Mouse (Mus musculus) heart, adult 2 months (tissue): ENCODE data around the gene Akap6. TPM values are rescaled to one million over a fixed set of nuclear protein-coding genes. Genes with fewer than 3 reads are reported as not detected.

Experiments used
- DNase-seq, 2 experiments: peaks; one replicate each; pipeline ENCODE4 v3.0.0; 2021
- H3K27ac ChIP-seq: fragments of 200-600 bp; 2 replicates; pipeline ENCODE4 v1.8.1; 2022
- H3K27me3 ChIP-seq: fragments of 200-500 bp; 2 replicates; pipeline ENCODE4 v1.6.1; 2012; ENCODE audit warnings: mild to moderate bottlenecking, low read length, inconsistent platforms, mixed read lengths; ENCODE audit not compliant: control insufficient read depth, insufficient read depth
- H3K36me3 ChIP-seq: fragments of 200-500 bp; 2 replicates; pipeline ENCODE4 v1.6.1; 2012; ENCODE audit warnings: low read length, inconsistent platforms; ENCODE audit not compliant: control insufficient read depth, insufficient read depth
- H3K4me1 ChIP-seq: fragments of 200-500 bp; 2 replicates; pipeline ENCODE4 v1.6.1; 2011; ENCODE audit warnings: low read length; ENCODE audit not compliant: control insufficient read depth, insufficient read depth
- H3K4me3 ChIP-seq: fragments of 200-600 bp; 2 replicates; pipeline ENCODE4 v1.8.1; 2022
- H3K79me2 ChIP-seq: fragments of 200-500 bp; replicated peaks from 2 replicates; pipeline ENCODE4 v1.6.1; 2012; ENCODE audit warnings: mild to moderate bottlenecking, inconsistent platforms, low read length, moderate library complexity, mixed read lengths; ENCODE audit not compliant: control insufficient read depth, insufficient read depth
- H3K9ac ChIP-seq: fragments of 200-500 bp; 2 replicates; pipeline ENCODE4 v1.6.1; 2012; ENCODE audit warnings: low read depth, mild to moderate bottlenecking, control low read depth, inconsistent platforms, low read length, mixed read lengths
- CTCF ChIP-seq: fragments of 200-600 bp; IDR thresholded peaks from 2 replicates; pipeline ENCODE4 v1.8.1; 2022; ENCODE audit warnings: antibody characterized with exemption, mild to moderate bottlenecking, moderate library complexity
- EP300 ChIP-seq: fragments of 200-500 bp; IDR thresholded peaks from 2 replicates; pipeline ENCODE4 v1.6.1; 2011; ENCODE audit warnings: low read depth, low read length, control low read depth; ENCODE audit not compliant: insufficient read depth
- POLR2A ChIP-seq: fragments of 200-500 bp; IDR thresholded peaks from 2 replicates; pipeline ENCODE4 v1.6.1; 2011; ENCODE audit warnings: mild to moderate bottlenecking, low read depth, low read length, control low read depth; ENCODE audit not compliant: insufficient read depth
- WGBS: fragments of 180-500 bp; shearing (Covaris S2); methylation state at CpG from one replicate; pipeline ENCODE4 v1.1.7; 2018; 5-methylcytosine and 5-hydroxymethylcytosine counted together
- intact Hi-C: fragments of 180-260 bp; cut with DNase I; formaldehyde crosslinking; loops from one replicate; pipeline ENCODE4 v1.15.1; 2025
- polyA plus RNA-seq: library from polyadenylated mRNA; depleted of rRNA; stranded (reverse); fragments of >200 nt; gene quantifications from 2 replicates; pipeline ENCODE4 v1.2.3, GENCODE M21; 2012
- total RNA-seq, 2 experiments: library from RNA; stranded (reverse); gene quantifications; 2 replicates each; pipeline ENCODE4 v1.2.3; 2021

Akap6 gene
- total and polyA plus RNA-seq, 3 experiments: 14.1 to 100 (median 94.6) TPM

DNA sequence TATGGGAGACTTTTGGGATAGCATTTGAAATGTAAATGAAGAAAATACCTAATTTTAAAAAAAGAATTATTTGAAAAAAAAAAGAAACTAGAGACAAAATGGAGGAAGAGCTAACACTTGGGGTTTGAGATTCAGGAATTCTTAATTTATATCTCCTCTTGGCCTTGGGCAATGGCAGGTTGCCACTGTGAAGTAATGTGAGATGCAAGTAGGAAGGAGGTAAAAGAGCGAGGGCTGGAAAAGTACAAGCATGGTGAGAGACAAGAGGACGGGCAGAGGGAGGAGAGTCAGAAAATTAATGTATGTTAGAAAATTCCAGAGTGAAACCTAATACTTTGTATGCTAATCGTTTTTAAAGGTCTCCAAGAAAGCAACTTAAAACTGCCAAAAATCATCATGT lies 40.1 kb downstream of the Akap6 start:
- 83% methylated on average over 3 of the region's 3 CpGs for WGBS
- DNase-seq: no peak
- no peaks in the 10 kb centered on the region for H3K4me1 ChIP-seq
- TF ChIP-seq POLR2A (no peak), CTCF (no peak), EP300 (no peak)
- no peaks in the 10 kb centered on the region for H3K27me3 ChIP-seq
- no peak overlapping the region for H3K9ac ChIP-seq
- no peaks in the 10 kb centered on the region for H3K36me3 ChIP-seq
- H3K79me2 ChIP-seq: no peaks in the 10 kb centered on the region
- no peak overlapping the region for H3K27ac ChIP-seq
- no peak overlapping the region for H3K4me3 ChIP-seq
- intact Hi-C loops: no loop called here

DNA sequence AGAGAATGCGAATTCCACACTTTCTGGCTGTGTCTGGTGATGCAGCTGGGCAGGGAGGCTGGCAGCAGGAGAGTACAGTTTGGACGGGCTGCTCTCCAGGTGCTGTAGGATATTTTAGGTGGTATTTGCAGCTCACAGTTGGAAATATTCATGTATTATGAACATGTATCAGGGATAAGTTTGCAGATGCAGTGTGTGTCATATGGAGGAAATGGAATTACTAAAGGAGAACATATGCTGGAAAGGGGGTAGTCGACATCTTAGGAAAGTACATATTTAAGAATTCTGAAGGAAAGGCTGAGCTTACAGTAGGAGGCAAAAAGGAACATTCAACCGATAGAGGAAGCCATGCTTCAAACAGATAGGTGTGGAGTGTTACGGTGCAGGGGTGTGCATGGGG lies 42.6 kb downstream of the Akap6 start:
- Histone ChIP-seq H3K4me1 (no peaks in the 10 kb centered on the region), H3K27me3 (no peaks in the 10 kb centered on the region), H3K27ac (no peak overlapping the region), H3K36me3 (no peaks in the 10 kb centered on the region), H3K79me2 (no peaks in the 10 kb centered on the region), H3K4me3 (no peak overlapping the region), H3K9ac (no peak overlapping the region)
- TF ChIP-seq EP300 (no peak), POLR2A (no peak), CTCF (no peak)
- intact Hi-C loops: no loop called here
- WGBS: 87% methylated on average over 5 of the region's 5 CpGs
- no peak for DNase-seq

DNA sequence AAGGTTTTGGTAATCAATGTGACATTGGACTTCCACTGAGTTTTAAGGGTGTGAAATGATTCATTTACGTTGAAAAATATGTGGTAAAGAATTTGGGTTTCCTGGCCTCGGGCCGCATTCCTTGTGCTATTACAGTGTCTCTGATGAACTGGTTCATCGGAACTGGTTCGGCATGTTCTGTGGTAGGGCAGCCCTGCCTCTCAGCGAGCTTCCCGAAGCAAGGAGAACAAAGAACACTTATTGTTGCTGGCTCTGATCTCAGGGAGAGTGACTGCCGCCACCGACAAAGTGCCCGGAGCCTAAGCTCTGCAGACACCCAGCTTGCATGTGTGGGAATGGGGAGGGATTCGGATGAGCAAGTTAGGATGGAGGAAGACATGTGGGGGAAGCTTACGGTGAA lies 50.8 kb downstream of the Akap6 start:
- Histone ChIP-seq H3K27me3 (no peaks in the 10 kb centered on the region), H3K27ac (no peak overlapping the region), H3K36me3 (no peaks in the 10 kb centered on the region), H3K4me1 (no peaks in the 10 kb centered on the region), H3K79me2 (no peaks in the 10 kb centered on the region), H3K9ac (no peak overlapping the region), H3K4me3 (no peak overlapping the region)
- intact Hi-C loops: no loop called here
- DNase-seq: no peak
- WGBS: 79% methylated on average over 12 of the region's 12 CpGs
- no peak for TF ChIP-seq CTCF
- TF ChIP-seq POLR2A: no peak
- TF ChIP-seq EP300: no peak

DNA sequence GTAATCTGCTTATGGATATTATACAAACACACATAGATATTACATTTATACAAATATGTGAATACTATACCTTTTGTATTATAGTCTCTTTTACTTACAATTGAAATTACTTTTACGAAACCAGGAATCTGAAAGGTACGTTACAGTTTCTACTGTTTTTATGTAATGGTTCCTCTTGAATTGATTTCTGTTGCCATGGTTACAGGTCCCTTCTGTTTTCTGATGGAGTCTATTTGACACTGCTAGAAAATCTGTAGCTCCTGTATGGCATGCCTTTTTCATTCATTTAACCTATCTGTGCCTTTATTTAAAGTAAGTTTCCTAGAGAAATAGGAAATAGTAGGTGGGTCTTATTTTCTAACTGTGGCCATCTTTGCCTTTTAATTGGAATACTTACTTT lies 56.5 kb downstream of the Akap6 start:
- WGBS: 95% methylated on average over 2 of the region's 2 CpGs
- intact Hi-C loops: no loop called here
- Histone ChIP-seq H3K9ac (no peak overlapping the region), H3K27ac (no peak overlapping the region), H3K27me3 (no peaks in the 10 kb centered on the region), H3K4me1 (no peaks in the 10 kb centered on the region), H3K4me3 (no peak overlapping the region), H3K36me3 (no peaks in the 10 kb centered on the region), H3K79me2 (no peaks in the 10 kb centered on the region)
- TF ChIP-seq CTCF: no peak
- no peak for TF ChIP-seq EP300
- TF ChIP-seq POLR2A: no peak
- DNase-seq: no peak

DNA sequence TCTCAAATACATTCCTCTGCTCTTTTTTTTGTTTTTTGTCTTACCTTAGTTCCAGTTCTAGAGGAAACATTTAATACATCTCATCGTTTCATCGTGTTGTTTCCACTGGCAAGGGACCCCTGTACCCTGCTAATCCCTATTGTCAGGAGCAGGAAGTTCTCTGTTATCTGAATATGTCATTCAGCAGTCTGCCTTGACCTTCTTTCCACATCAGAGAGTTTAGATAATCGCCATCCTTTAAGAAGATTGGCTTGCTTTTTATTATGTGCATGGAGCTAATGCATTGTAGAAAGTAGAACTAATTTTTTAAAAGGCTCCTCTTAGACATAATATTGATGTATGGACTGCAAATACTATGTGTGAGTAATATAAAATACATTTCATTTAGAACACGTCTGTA lies 58.7 kb downstream of the Akap6 start:
- WGBS: 16% methylated on average over 4 of the region's 4 CpGs
- no peak for DNase-seq
- TF ChIP-seq POLR2A (no peak), CTCF (no peak), EP300 (no peak)
- Histone ChIP-seq H3K4me1 (no peaks in the 10 kb centered on the region), H3K36me3 (no peaks in the 10 kb centered on the region), H3K27ac (no peak overlapping the region), H3K9ac (no peak overlapping the region), H3K27me3 (no peaks in the 10 kb centered on the region), H3K79me2 (no peaks in the 10 kb centered on the region), H3K4me3 (no peak overlapping the region)
- intact Hi-C loops: no loop called here

DNA sequence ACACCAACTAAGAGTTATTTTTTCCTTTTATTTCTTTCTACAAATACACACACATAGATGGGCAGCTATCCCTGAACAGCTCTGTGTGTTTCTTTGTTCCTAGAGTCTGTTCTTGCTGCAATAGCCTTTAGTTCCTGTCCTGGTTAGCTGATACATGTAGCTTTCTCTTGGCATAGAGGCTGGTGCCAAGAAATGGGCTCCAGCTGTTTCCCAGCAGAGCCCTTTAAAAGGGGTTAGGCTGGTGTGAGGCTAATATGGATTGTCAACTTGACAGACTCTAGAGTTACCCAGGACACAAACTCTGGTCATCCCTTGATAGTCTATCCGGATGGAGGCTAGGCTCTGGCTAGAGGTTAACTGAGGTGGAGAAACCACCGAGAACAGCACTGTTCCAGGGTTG lies 64.9 kb downstream of the Akap6 start:
- Histone ChIP-seq H3K36me3 (peaks cover 3% of the 10 kb centered on the region), H3K27me3 (no peaks in the 10 kb centered on the region), H3K27ac (peak overlapping the region; percentile 69), H3K9ac (no peak overlapping the region), H3K4me3 (no peak overlapping the region), H3K79me2 (no peaks in the 10 kb centered on the region), H3K4me1 (peaks cover 3% of the 10 kb centered on the region)
- no peak for DNase-seq
- no peak for TF ChIP-seq CTCF
- intact Hi-C loops: loop anchor here (2.0 to 5.0 kb wide), 2 partner anchors 27 to 52 kb away; no protein-coding TSS in a partner anchor
- WGBS: 93% methylated on average over 2 of the region's 2 CpGs

DNA sequence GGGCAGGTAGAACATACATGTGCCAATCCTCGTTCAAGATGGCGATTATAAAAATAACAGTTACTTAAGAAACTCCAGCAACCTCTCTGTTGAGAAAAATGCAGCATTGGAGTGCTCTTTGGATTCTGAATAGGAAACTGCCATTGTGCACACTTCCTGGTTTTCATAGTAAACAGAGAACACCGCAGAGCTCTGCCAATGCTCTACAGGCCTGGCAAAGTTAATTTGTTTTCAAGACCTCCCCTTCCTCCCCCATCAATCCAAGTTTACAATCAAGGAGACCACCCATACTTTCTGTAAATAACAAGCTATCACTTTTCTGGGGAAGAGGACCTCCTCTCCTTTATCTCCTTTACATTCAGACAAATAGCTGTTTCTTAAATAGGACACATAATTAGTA lies 65.6 kb downstream of the Akap6 start:
- Histone ChIP-seq H3K4me1 (peaks cover 3% of the 10 kb centered on the region), H3K4me3 (no peak overlapping the region), H3K36me3 (peaks cover 3% of the 10 kb centered on the region), H3K27ac (peak overlapping the region; percentile 69), H3K9ac (no peak overlapping the region), H3K27me3 (no peaks in the 10 kb centered on the region), H3K79me2 (no peaks in the 10 kb centered on the region)
- DNase-seq: no peak
- no peak for TF ChIP-seq CTCF
- no peak for TF ChIP-seq EP300
- no peak for TF ChIP-seq POLR2A
- WGBS: 37% methylated on average over 3 of the region's 3 CpGs
- intact Hi-C loops: loop anchor here (2.0 to 5.0 kb wide), 2 partner anchors 26 to 53 kb away; no protein-coding TSS in a partner anchor
